Mouse (Mus musculus) forelimb bud, embryonic 11.5 days (tissue): ENCODE data around the gene Erc2.

Experiments used
- DNase-seq: peaks from one replicate; pipeline ENCODE4 v3.0.0-alpha.2; 2012; ENCODE audit warnings: low read depth, low spot score

Erc2 gene

DNA sequence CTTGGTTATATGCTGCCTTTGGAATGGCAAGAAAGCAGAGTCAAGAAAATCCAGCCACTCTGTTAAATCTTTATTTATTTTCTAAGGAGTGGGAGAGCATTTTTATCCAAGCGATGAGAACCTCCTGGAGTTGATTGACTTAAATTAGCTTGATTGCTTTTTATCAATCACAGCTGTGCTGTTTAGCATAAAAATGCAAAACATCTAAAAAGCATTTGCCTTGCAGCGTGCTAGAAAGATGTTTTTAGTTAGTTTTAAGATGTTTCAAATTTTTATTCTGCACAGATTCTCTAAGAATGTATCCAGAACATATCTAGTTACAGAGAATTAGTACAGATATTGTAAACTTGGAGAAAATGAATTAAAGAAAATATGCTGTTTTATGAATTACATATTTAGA, 315.7 kb downstream of the Erc2 start:
- no peak for DNase-seq

DNA sequence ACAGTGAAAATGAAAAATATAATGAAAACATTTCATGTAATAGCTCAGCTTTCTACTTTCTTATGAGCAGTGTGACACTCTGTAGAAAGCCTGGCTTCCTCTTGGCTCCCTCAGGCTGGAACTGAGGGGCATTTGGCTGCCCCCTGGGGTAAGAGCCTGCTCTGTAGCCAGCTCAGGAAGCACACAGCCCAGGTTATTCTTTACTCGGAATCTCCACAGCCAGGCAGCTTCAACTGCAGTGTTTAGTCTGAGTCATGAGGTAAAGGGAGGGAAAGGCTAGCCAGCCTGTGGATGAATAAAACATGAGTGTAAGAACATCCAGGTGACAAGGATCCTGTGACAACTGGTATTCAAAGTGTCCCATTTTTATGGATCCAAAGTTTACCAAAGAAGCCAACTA, 323.0 kb downstream of the Erc2 start:
- DNase-seq: no peak

GRCm38 (mm10) chr14:27946211-27946610, 324.0 kb downstream of the Erc2 start:
- DNase-seq: no peak

DNA sequence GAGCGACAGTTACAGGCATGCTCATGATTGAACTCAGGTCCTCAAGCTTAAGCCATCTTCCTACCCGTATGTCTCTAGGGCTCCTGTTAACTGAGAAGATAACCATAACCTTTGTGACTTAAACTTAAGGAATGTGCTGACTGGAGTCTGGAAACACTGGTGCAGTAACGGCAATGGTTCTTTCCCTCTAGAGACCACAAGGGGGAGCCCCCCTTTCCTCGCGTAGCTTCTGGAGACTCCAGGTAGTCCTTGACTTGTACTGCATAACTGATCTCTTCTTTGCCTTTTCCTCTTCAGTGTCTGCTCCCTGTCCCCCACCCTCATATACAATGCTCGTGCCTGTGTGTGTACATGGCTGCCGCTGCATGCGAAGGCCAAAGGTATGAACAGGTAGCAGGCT, 326.2 kb downstream of the Erc2 start:
- DNase-seq: peak; percentile 43

- no peak for DNase-seq
These were observed 331.6 kb downstream of the Erc2 start for GRCm38 (mm10) chr14:27953814-27954213.

DNA sequence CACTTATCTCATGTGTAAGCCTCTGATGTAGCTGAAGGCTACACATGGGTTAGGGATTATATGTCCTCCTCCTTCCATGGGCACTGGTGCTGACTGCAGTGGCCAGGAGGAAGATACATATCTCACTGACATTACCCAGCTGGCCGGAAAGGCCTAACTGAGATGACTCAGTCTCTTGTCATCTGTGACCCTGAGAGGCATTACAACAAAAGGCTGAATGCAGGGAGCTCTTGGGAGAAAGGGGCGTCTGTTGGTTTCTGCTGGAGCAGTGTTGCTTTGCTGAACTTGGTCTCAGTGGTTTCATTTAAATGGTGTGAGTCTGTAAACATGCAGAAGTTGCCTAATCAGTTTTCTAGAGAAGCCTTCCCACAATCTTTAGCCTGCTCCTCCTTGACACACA, 334.6 kb downstream of the Erc2 start:
- no peak for DNase-seq

- no peak for DNase-seq
These were observed 351.5 kb downstream of the Erc2 start for GRCm38 (mm10) chr14:27973701-27974100.

- DNase-seq: no peak
These were observed 353.4 kb downstream of the Erc2 start for GRCm38 (mm10) chr14:27975661-27976060.

DNA sequence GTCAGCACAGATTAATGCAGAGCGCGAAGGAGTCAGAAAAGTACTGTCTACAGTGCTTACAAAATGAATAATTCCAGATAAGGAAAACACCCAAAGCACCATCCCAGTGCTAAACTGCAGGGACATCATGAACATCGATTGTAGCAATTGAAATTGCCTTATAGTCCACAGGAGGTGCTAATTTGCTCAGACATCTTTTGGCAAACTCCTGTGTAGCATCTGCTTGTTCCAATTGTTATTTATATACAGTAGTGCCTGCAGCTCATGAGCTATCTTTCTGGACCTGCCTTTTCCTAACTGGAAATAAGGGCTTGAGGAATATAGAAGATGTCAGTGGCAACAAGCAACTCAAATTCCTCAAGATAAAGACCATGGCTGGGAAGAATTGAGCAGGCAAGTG, 362.5 kb downstream of the Erc2 start:
- no peak for DNase-seq

DNA sequence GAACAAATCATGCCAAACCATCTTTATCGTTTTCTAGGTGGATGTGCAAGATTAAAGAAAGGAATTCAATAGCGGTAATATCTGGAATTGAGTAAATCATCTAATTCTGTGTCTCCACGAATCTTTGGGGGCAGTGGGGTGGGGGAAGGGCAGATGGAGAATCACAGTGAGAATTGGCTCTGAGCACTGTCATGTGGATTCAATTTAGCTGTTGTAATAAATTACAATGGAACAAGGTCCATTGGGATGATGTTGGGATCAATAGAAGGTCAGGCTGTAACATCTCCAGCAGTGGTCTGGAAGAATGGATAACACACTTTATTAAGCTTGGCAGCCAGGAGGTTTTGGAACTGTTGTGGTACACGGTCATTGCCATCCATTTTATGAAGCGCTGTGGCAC, 363.0 kb downstream of the Erc2 start:
- no peak for DNase-seq

DNA sequence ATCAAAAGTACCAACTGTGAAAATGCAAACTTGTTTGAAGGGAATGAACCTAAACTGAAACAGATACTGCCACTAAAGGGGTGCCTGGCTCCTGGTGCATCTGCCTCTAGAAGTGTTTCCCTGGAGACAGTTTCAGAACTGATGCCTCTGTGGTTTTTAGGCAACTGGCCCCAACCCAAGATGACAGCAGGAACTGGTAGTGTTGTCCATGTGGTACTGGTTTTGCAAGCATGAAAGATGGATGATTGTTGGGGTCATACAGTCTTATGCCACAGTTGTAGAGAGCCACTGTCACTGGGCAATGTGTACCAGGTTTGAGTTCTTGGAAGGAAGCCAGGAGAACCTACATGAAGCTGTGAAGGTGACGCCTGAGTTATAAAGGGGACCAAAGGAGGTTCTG, 365.2 kb downstream of the Erc2 start:
- DNase-seq: no peak

- DNase-seq: no peak
These were observed 376.3 kb downstream of the Erc2 start for GRCm38 (mm10) chr14:27998551-27998950.

DNA sequence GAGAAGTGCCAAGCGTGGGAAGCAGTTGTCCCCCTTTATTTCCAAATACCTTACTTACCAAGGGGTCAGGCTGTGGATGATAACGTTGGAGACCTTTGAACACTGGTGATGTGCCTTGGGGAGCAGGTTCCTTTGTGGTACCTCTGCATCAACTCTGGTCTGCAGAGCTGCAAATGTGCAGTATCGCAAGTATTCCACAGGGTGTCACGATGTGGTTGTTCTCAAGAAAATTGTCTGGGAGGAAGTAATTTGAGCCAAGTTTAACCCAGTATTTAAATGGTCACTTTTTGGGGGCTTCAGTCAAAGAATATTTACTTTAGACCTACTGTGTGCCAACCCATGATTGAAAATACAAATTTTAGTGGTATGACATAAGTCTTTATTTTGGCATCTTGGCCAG, 381.8 kb downstream of the Erc2 start:
- no peak for DNase-seq

DNA sequence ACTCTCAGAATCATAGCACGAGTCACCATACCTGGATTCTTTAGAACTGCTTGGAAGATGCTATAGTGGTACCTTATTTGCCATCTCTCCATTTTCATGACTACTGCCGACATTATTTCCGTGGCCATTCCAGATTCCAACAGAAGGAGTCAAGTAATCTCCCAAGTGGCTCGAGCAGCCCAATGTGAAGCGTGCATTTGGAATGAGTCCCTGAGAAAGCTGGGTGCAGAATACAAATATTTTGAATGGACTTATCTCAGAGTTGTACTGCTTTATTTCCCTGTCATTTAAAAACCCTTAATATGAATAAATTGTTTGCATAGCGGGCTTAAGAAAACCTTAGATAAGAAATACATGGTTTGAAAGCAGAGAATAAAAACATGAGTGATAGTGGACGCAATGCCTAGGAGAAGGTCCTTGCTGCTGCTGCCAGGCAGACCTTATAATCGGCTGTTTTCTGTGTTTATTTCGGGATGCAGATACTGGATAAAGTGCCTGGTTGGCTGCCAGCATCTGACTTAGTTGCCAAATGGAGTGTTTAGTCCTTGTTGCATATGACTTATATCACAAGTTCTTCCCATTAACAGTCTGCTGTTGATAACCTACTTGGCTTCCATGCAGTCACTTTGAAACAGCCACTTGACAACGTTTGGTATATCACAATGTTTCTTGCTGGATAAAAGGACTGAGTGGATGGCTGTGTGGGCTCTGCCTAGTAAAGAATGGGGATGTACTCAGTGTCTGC, 388.5 kb downstream of the Erc2 start:
- no peak for DNase-seq

- DNase-seq: no peak
These were observed 401.0 kb downstream of the Erc2 start for GRCm38 (mm10) chr14:28023199-28023598.

DNA sequence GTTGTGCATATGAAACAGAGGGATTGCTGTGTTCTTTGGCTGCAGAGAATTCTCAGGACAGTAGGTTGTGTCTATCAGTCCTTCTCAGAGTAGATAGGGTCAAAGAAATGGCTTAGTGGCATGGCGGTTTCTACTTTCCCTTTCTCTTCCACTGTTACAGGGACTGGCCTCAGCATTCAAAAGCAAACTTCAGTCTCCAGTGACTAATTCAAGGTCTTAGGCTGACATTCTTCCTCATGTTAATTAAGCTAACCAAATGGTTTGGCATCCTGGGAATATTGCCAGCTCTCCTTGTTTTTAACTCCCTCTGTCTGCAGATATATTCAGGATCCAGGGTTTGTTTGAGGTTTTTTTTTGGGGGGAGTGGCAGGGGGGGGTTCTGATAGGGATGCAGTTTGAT, 408.6 kb downstream of the Erc2 start:
- no peak for DNase-seq

- no peak for DNase-seq
These were observed 412.8 kb downstream of the Erc2 start for GRCm38 (mm10) chr14:28035013-28035412.

DNA sequence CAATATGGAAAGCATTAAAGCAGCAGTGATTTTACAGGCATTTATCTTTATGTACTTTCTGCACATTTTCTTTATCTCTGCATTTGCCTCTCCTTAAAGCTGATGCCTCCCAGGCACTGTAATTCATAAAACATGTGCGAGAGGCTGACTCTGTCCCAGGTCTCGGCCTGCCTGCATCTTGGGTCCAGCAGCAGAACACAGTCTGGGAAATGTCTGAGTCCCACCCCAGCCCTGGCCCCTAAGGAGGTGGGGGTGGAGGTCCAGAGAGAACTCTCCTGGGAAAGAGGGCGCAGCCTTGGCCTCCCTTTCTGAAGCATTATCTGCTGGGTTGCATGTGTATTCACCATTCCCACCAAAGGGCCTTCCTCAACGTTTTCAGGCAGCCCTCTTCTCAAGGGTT, 420.9 kb downstream of the Erc2 start:
- peak; percentile 24 for DNase-seq

GRCm38 (mm10) chr14:28051646-28052045, 429.4 kb downstream of the Erc2 start:
- DNase-seq: no peak

GRCm38 (mm10) chr14:28057159-28057884, 435.1 kb downstream of the Erc2 start:
- no peak for DNase-seq

- no peak for DNase-seq
These were observed 435.9 kb downstream of the Erc2 start for GRCm38 (mm10) chr14:28057885-28058860.

- DNase-seq: no peak
These were observed 438.7 kb downstream of the Erc2 start for GRCm38 (mm10) chr14:28060891-28061290.
